Mouse (Mus musculus) kidney, postnatal 25 days (tissue): ENCODE measurements around the gene Clec2d.
A peak's percentile ranks its signal among the peaks of the same experiment; 100 is the strongest.
"Not testable (repeated sequence)": the region's sequence is repeated elsewhere in the genome, so short reads cannot be mapped to it uniquely, and the experiment has no call there.

Experiments
- DNase-seq, 2 experiments: peaks; one replicate each; pipeline ENCODE4 v3.0.0; 2021; ENCODE audit warnings: mixed read lengths in 2 of 2

Gene Clec2d

DNA sequence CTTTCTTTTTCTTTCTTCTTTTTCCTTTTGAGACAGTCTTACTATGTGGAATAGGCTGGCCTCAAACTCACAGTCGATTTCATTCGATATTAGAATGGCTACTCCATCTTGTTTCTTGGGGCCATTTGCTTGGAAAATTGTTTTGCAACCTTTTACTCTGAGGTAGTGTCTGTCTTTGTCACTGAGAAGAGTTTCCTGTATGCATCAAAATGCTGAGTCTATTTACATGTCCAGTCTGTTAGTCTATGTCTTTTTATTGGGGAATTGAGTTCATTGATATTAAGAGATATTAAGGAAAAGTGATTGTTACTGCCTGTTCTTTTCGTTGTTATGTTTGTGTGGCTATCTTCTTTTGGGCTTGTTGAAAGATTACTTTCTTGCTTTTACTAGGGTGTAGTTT, 7.4 kb downstream of the Clec2d start:
- DNase-seq, result not testable (repeated sequence)

DNA sequence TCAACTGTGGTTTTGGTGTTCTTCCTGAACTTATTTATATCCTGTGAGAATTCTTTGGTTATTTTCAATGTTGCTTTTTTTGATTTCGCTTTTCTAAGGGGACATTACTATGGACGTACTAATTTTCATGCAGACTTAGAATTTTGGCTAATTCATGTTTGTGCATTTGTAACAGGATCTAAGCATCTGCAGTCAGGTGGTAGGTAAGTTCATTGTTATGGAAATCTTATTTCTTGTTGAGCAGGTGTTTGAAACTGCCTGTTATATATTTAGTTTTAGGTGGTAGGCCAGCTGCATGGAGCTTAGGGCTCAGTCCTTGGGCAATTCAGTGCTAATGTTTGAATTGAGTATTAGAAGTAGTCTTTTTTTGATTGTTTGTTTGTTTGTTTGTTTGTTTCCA, 13.0 kb downstream of the Clec2d start:
- DNase-seq, result no peak

DNA sequence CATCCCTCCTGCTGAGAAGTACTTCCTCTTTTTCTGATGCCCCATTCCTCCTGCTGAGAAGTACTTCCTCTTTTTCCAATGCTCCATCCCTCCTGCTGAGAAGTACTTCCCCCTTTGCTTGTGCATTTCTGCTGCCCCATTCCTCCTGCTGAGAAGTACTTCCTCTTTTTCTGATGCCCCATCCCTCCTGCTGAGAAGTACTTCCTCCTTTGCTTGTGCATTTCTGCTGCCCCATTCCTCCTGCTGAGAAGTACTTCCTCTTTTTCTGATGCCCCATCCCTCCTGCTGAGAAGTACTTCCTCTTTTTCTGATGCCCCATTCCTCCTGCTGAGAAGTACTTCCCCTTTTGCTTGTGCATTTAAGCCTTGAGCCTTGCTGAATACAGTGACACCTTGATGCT, 19.7 kb downstream of the Clec2d start:
- not testable (repeated sequence) for DNase-seq

DNA sequence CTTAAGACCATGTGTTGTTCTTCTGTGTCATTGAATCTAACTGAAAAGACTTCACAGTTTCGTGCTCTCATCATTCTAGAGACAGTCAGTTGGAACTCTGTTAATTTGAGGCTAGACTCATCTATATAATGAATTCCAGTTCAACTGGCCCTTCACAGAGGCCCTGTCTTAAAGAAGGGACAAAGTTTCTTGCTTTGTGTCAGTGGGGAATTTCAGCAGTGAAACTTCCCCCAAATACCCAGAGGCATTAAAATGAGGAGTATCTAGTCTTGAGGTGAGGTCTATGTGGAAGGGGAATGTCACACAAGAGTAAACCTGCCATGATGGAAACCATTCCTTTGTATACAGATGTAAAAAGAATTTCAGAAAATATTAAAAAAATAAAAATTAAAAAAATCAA, 21.9 kb downstream of the Clec2d start:
- no peak for DNase-seq

DNA sequence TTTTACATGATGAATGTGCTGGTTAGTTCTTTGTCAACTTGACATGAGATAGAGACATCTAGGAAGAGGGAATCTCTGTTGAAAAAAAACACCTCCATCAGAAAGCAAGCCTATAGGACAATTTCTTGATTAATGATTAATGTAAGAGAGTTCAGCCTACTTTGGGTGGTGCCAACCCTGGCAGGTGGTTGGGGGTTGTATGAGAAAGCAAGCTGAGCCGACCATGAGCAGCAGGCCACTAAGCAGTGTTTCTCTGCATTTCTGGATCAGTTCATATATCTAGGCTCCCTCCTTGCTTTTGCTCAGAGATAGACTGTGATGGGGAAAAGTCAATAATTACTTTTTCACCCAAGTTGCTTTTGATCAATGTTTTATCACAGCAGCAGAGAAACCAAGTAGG, 23.9 kb downstream of the Clec2d start:
- no peak for DNase-seq

DNA sequence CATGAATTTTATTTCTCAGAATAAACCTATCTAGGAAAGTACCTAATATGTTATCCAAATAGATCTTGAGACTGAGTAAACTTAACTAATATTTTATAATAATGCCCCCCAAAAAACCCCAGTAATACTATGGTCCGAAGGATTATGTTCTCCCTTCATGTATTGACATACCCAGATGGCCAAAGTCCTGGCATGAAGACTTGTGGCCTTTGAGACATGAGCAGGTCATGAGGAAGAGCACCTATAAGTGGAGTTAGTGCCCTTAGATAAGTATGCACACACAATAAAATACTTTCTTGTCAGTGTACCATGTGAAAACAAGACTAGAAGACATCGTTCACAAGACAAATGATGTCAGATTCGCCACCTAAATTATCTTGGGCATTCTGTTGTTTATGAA, 24.4 kb downstream of the Clec2d start:
- no peak for DNase-seq

DNA sequence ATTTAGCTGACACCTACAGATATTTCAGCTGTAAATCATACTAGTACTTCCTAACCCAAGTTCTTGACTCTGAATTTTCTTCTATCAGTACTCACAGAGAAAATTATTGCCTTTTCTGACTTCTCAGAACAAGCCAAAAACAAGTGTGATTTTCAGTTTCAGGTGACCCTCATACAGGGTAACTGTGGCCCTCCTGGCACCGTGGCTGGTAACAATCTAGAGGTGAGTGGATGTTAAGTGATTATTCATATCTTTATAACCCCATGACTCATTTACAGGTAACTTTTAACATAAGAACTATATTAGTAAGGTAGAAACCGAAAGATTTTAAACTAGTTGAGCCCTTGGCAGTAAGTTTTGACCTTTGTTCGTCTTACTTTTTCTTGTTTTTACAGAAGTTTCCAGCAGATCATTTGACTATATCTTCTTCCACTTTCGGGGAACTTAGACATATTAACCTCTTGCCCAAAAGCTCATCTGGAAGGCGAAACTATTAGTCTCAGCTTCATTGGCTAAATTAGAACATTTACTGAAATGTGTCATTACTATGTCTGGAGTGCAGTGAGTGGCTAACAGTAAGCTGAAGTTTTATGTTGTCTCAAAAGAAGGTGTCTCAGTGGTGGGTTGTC, 28.6 kb downstream of the Clec2d start:
- DNase-seq, result no peak

DNA sequence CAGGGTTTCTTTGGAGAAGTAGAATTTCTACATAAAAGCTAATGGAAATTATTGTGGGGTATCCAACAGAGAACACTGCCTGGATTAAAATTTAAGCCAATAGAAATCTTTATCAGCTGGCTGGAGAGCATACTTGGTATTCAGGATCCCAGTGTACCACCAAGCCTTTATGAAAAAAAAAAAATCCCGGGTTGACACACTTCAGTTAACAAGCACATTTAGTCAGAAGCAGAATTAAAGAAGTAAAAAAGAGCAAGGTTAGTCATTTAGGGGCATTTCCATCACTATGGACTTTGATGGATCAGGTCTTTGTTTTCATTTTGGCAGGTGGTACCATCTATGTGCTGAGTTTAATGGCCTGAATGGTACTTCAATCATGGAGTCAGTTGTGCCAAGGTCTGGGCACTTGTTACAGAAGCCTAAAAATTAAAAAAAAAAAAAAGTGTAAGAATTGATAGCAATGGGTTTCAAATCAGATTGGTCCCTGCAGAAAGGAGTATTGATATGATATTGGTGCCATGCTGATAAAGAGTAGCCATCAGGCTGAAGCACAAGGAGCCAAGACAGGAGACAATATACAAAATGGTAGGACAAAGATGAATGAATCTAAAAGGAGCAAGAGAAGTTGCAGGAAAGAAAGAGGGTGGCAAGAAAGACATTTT, 29.5 kb downstream of the Clec2d start:
- no peak for DNase-seq

DNA sequence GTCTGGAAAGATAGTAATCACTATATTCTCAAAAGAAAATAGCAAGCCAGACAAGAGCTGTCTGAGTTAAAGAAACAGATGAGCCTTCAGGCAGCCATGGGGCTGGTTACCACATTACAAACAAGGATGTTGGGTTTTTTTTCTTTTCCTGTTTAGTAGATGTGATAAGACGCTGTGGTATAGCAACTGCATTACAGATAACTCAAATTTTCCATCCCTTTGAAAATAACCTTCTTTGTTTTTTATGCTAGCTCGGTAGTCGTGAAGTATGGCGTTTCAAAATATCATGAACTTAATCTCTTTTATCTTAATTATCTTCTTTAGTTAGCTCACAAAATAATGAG, 30.0 kb downstream of the Clec2d start:
- DNase-seq, result no peak

DNA sequence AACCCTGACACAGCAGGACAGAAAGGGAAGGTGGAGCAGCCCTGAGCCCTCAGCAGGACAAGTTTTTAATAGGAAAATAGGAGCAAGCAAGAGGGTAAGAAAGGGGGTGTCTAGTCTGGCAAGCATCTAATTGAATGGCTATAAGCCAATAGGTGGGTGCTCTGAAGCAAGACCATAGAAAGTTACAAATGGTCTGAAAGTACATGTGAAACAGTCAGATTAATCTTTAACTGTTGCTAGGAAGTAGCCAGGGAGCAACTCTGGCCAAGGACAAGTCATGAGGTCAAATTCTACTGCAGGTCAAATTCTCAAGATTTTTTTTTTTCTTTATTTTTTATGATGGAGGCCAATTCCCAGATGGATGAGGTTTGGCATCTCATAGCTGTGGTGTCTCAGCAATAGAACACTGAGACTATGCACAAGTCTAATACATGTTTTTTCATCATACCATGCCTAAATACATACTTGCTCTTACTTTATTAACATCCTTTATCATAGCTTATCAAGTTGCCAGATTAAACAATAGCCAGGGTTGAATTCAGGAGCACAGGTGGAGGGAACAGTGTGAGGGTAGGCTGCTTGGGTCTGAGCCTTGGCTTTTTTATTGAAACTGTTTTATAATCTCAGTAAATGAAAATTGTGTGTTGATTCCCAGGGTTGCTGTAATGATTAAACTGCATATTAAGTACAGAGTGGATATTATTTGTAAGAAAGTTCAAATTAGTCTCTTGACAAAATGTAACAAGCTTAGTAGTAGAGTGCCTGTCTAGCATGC, 32.2 kb downstream of the Clec2d start:
- peak; percentile 61 to 79 for DNase-seq

DNA sequence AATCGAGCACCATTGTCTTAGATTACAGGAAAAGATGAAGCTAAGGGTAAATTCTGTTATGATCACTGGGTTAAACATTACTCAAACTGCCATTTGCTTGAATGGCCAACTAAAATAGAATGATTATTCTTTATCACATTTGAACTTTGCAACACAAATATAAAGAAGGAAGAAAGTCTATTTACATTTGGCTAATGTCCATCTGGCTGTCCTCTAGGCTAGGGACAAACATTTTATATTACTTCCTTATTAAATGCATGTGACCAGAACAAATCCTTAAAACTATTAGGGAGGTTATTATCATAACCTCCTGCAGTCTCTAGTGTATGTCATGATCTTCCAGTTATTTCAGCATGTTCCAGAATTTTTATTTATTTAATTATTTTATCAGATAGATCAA, 33.1 kb downstream of the Clec2d start:
- no peak for DNase-seq

DNA sequence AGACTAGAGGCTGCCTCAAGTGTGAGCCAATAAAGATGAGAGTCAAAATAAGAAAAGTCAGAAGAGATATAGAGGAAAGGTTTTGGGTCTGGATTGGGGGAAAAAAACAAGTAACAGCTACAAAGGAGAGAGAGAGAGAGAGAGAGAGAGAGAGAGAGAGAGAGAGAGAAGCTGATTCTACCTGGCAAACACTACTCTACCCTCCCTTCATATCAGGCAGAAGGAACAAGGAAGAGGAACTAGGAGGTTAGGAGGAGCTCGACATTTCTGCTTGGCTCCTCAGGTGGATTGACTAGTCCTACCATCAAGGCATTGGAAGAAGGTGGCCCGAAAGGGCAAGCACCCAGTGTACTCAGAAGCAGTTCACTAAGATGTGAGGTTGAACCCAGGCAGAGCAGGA, 33.8 kb downstream of the Clec2d start:
- no peak for DNase-seq

DNA sequence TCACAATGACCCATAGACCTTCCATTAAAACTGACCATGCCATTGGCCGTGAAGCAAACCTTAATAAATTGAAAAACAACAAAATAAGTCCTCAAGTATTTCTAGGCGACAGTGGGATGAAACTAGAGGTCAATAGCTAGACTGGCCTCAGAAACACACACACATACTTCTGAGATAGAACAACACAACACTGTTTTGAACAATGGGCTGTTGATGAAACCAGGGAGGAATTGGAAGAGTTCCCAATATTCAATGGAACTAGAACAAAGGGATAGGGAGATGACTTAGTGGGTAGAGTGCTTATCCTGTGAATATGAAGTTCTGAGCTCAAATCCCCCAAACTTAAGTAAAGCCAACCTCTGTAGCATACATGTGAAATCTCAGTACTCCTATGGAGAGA, 34.6 kb downstream of the Clec2d start:
- DNase-seq, result no peak

DNA sequence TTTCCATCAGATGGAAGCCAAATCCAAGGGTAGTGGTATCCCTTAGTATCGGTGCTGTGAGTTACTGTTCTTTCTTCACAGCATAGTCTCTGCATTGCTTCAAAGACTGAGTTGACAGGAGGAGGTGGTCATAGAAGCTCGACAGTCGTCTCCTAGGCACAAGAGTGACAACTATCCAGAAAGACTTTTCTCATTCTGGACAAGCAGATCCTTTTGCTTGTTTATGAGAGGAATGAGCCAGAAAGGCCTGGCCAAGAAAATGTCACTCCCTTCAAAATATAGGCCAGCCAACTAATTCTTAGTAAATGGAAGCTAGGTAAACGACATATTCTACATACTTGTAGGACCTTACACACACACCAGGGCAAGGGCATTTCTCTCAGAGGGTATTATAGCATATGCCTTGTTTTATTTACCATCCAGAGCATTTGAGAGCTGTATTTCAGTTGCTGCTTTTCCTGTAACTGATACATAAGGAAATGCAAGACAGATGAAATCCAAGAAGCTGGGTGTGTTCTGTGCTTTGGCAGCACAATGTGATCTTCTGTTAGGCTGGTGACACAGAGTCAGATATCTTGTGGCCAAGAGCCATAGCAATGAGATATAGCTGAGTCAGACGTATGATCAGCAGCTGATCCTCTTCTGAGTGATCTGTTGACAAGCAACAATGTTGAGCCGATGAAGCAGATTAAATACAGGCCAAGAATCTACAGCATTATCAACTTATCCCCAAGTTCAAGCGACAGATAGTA, 35.6 kb downstream of the Clec2d start:
- peak in 1 of 2 experiments; percentile 42 for DNase-seq

DNA sequence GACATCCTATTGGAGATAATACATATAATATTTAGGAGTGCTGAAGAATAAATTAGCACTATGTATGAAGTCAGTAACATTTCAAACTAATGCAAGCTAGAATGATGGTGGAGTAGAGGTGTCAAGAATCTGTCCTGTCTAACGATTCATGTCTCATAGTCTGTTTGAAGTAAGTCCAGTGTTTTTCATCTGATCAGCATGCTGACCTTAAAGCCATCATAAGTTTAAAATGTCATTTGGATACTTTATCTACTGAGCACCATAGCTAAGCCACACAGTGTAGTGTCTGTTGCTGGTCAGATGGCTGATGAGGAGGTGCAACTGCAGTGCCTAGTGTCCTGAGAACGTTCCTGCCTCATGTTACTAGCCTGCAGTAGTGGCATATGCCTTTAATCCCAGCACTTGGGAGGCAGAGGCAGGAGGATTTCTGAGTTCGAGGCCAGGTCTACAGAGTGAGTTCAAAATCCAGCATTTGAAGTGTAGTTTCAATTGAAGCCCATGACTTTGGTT, 36.4 kb downstream of the Clec2d start:
- DNase-seq, result no peak

DNA sequence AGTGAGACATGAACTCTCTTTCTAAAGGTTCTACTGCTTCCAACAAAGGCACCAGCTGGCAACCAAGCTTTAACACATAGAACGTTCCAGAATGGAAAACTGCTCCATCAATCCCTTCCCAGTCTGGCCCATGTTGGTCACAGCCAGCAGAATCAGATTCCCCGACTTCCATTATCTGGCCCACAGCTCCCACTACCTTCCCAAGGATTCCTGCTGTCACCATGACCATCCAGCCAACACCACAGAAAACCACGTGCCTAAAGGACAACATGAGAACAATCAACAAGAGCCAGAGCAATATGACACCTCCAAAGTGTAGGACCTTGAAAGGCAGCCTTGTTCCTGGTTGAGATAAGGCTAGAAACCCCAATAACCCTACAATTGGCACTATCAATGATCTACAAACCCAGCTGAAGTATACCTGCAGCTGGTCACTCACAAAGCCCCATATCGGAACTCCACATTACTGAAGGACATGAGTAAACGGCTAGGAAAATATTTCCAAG, 37.8 kb downstream of the Clec2d start:
- DNase-seq, result no peak

DNA sequence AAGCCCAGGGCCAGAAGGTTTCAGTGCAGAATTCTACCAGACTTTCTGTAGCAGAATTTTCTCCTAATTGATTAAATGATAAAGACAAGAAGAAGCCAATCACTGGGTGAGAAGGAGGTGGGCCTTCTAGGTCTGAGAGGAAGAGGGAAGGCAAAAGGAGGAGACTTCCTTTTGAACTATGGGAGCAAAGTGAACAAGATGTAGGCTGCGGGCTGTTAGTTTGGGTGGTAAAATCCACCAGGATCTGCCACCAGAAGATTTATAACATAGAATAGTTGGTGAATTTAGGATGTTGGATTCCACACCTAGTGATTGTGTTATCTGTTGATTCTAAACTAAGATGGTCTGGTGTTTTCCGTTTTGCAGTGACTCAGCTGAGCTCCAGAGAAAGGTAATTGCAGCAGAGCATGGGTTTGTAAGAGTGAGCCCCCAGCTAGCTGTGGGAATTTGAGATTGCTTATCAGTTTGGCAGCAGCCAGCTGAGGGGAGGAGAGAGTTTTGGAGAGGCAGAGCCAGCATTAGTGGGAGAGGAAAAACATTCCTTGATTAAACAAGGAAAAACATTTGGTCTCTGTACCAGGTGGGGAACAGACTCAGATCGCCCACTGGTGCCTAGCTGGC, 39.6 kb downstream of the Clec2d start:
- DNase-seq, result no peak

DNA sequence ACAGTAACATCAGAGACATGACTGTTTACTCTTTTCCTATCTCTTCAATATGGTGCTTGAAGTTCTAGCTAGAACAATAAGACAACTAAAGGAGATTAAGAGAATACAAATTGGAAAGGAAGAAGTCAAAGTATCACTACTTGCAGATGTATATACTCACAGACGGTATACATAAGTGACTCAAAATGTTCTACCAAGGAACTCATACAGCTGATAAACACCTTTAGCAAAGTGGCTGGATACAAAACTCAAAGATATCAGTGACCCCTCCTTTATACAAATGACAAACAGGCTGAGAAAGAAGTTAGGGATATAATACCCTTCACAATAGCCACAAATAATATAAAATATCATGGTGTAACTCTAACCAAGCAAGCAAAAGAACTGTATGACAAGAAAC, 40.6 kb downstream of the Clec2d start:
- DNase-seq, result no peak

DNA sequence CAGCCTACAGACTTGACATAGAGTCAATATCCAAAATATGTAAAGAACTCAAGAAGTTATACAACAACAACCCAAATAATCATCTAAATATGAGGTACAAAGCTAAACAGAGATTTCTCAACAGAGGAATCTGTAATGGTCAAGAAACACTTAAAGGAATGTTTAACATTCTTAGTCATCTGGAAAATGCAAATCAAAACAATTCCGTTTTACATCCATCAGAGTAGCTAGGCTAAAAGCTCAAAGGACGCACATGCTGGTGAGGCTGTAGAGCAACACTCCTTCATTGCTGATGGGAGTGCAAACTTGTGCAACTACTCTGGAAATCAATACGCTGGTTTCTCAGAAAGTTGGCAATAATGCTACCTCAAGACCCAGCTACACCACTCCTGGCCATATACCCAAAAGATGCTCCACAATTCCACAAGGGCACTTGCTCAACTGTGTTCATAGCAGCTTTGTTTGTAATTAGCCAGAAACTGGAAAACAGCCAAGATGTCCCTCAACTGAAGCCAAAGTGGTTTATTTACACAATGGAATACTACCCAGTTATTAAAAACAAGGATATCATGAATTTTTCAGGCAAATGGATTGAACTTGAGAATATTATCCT, 41.9 kb downstream of the Clec2d start:
- DNase-seq, result peak in 1 of 2 experiments; percentile 43

DNA sequence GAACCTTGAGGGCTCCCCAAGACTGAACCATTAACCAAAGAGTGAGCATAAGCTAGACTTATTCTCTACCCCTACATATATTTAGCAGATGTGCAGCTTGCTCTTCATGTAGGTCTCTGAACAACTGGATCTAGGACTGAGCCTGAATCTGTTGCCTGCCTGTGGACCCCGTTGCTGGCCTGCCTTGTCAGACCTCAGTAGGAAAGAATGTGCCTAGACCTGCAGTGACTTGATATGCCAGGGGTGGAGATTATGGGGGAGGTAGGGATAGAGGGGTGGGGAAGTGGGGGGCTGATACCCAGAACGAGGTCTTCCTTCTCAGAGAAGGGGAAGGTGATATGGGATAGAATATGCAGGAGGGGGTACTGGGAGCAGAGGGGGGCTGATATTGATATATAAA, 43.2 kb downstream of the Clec2d start:
- no peak for DNase-seq

DNA sequence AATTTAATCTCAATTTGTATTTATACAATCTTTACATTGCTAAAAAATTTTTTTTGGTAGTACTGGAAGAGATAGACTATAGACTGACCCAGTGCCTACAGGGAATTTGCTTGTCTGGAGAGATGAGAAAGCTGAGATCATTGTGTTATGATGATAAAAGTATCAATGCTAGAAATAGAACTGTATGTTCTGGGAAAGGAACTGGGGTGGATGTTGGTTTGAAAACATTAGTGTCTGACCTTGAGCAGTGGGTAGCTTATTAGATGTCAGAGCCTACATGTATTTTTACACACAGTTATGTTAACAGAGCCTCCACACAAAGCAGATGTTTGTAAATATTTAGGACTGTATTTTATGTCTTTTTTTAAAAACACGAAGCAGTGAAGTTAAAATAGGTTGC, 43.7 kb downstream of the Clec2d start:
- DNase-seq, result no peak

DNA sequence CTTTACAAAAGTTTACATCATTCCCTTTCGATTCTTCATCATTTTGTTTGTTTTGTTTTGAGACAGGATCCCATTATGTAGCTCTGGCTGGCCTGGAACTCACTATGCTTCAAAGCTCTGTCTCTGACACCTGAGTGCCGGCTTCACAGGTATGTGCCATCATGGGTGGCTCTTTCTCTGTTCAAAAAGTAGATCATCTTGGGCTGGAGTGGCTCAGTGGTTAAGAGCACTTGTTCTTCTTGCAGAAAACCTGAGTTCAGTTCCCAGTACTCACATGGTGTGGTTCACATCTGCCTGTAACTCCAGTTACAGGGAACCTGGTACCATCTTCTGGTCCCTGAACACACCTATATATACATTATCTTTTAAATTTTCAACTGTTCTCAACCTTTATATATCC, 44.7 kb downstream of the Clec2d start:
- no peak for DNase-seq
